Mouse (Mus musculus) 3134 (cell line): ENCODE results near the gene Abhd16b.
"Not testable (repeated sequence)": the region's sequence is repeated elsewhere in the genome, so short reads cannot be mapped to it uniquely, and the experiment has no call there.

Source experiments
- DNase-seq: peaks from one replicate; pipeline ENCODE4 v3.0.0-alpha.2; 2011; ENCODE audit warnings: low spot score; ENCODE audit not compliant: insufficient read length; ENCODE audit errors: extremely low read depth

Abhd16b gene

DNA sequence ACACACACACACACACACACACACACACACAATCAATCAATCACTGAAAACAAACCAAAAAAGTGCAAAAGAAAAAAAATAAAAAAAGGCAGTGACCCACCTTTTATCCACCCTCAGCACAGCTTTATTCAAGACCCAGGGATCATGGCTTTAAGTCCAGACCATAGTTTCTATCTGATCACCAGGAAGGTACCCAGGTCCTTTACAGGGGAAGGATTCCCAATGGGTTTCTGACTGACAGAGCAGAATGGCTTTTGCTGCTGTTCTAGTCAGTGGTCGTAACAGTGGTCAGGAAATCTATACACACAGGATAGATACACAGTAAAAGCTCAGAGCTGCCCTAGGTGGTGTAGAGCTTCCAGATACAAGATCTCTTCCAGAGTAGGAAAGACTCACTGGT lies 7.3 kb upstream of the Abhd16b start:
- DNase-seq, result no peak

DNA sequence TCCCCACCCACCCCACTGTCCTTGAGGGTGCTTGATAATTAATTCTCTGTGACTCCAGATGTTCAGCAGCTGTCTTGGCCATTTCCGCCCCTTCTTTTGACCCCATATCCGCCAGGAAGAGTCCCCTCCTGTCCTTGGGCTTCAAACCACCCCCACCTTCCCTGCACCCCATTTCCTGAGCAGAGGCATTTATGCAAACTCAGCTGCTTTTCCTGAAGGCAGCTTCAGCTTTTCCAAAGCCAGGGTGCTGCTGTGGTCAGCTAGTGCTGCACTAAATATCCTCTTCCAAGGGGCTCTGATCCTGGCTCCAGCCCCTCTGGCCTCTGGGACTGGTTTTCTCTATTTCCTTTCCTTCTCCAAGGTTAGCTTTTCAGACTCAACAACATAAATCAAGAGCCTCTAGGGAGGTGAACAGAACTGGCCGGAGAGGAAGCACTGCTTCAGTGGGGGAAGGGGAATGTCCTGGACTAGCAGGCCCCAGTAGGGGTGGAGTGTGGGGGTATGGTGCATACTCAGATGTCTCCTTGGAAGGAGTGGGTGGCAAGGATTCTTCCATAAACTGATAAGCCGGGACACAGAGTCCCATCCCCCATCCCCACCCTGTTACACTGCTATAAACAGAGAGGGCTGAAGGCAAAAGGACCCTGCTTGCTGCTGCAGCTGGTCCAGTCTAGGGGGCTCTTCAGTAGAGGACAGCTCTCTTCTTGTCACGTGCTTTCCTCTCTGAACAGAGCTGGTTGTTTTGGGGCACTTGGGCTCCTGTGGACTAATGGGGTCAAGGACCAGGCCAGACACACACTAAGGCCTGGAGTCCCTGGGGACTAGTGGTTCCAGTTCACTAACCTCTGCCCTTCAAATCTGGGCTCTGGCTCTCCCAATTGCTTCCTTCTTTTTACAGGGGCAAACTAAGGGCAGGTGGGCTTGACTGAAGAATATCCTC lies 5.4 kb upstream of the Abhd16b start:
- DNase-seq, result no peak

GRCm38 (mm10) chr2:181491432-181492205 lies 1.4 kb upstream of the Abhd16b start:
- DNase-seq, result no peak

DNA sequence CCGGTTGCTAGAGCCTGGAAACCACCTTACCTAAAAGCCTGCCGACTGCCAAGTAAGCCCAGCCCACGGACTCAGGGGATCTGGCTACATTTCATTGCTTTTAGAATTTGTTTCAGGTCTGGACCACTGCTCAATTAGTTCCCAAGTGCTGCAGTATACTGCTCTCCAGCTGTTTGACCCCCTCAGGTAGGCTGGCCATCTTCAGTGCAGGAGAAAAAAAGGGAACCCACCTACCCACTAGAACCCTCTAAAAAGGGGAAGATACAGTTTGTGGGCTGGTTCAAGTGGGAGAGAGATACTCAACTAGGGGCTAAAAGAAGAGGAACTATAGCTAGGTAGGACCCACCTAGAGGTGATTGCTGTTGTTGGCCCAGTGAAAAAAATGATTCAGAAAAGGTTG lies 800 bp upstream of the Abhd16b start:
- DNase-seq, result no peak

DNA sequence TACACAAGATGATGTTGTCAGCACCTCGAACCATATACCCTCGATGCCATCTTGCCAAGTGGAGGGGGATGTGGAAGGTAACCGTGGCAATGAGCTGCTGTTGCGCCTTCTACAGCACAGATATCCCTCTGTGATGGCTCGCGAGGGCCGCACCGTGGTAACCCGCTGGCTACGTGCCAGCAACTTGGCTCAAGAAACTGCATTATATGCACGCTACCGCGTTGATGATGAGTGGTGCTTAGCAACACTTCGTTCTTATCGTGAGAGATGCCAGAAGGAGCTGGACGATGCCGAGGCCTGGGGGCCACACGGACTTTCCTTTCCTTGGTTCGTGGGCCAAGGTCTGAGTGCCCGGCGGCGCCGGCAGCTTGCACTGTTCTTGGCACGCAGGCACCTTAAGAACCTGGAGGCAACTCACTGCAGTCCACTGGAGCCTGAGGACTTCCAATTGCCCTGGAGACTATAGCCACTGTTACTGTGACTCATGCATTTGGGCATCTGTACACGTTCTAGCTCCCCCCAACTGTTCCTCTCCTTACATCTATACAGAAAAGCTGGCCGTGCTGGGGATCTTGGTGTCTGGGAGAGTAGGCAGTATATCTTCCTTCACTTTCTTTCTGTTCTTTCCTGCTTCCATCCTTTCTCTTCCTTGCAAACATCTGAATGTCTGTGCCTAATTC lies 1.4 kb downstream of the Abhd16b start:
- DNase-seq, result peak; percentile 75

GRCm38 (mm10) chr2:181495845-181496244 lies 2.8 kb downstream of the Abhd16b start:
- not testable (repeated sequence) for DNase-seq

- no peak for DNase-seq
Observed at GRCm38 (mm10) chr2:181496281-181496680, 3.3 kb downstream of the Abhd16b start.

DNA sequence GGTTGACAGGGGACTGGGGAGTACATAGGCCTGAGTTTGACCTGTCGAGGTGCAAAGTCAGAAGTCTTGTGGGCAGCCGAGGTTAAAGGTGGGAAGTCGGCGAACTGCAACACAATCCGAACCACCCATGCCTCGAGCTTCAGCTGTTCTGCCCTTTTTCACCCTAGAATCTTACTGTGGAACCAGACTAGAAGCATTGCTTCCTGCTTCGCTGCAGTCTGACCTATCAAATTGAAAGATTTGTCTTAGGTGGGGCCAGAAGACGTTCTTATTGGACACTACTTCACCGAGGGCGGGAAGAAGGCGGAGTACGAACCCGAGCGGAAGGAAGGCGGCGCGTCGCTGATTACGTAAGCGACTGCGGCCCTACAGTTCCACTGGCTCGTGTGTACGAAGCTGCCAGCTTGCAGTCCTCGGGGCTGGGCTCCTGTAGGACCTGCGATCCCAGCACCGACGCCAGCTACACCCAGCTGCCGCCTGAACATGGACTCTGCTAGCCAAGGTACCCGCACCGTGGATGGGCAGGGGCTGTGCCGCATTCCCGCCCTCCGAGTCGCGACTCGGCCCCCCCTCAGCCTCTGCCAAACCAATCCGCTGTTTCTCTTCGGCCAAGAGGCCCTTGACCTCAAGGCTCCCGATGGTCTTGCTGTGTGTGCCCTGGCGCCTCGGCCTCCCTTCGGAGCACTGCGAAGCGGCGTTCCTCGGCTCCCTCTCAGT lies 4.0 kb downstream of the Abhd16b start, which contains the start of gene Tpd52l2:
TSS of gene Tpd52l2 (plus strand) at position 312 of the 717 bp plus-strand sequence.
- DNase-seq, result peak; percentile 98

- no peak for DNase-seq
Observed at GRCm38 (mm10) chr2:181497548-181497875, 4.5 kb downstream of the Abhd16b start.

GRCm38 (mm10) chr2:181498644-181499043 lies 5.6 kb downstream of the Abhd16b start:
- no peak for DNase-seq

DNA sequence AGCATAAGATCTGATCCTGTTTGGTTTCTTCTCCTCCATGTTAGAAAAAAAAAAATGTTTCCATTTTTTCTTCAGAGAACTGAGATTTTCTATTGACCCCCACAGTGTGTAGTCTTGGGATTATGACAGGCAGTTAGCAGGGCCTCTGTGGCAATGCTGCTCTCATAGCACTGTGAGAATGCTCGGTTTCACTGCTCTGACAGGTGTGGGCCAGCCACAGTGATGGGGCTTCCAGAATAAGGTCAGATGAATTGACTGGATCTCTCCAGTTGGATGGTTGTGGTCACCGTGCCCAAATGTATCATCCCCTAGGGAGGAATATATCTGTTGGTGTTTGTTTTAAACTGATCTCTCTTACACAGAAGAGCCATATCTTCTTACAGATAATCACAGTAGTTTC lies 16.2 kb downstream of the Abhd16b start:
- no peak for DNase-seq

- no peak for DNase-seq
Observed at GRCm38 (mm10) chr2:181511231-181511630, 18.2 kb downstream of the Abhd16b start.

DNA sequence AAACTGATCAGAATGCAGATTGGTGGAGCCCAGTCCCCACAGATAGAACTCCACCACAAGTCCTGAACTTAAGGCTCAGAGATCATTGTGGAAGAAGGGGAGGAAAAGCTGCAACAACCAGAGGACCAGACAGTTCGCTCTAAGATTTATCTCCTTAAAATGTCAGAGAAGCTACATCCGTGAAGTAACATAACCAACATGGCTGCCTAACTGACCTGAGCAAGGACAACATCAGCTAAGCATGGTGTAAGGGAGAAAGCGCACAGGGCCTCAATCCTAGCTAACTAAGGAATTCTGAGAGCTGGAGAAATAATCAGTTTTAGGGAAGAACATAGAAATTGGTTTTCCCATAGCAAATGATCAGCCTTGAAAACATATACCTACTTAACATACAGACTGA lies 26.2 kb downstream of the Abhd16b start:
- no peak for DNase-seq

GRCm38 (mm10) chr2:181520118-181520935 lies 27.3 kb downstream of the Abhd16b start, which contains the start of gene Dnajc5:
Gene Dnajc5 (plus strand): TSS chr2:181520485.
- DNase-seq, result peak; percentile 98

GRCm38 (mm10) chr2:181520936-181521227 lies 27.9 kb downstream of the Abhd16b start:
- DNase-seq, result no peak

- no peak for DNase-seq
Observed at GRCm38 (mm10) chr2:181521491-181521890, 28.5 kb downstream of the Abhd16b start.

DNA sequence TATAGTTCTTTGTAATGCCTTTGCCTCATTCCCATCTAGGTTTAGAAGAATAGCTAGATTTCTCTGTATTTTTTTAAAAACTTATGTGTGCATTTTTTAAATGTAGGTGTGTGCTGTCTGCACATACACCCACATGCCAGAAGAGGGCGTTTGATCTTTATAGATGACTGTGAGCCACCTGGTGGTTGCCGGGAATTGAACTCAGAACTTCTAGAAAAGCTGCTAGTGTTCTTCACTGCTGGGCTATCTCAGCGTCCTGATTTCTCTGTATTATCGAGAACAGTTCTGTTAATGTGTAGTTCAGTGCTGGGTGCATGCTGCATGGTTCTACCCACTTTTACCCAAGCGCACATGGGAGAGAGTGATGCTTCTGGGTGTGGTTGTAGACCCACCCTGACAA lies 29.8 kb downstream of the Abhd16b start:
- no peak for DNase-seq

DNA sequence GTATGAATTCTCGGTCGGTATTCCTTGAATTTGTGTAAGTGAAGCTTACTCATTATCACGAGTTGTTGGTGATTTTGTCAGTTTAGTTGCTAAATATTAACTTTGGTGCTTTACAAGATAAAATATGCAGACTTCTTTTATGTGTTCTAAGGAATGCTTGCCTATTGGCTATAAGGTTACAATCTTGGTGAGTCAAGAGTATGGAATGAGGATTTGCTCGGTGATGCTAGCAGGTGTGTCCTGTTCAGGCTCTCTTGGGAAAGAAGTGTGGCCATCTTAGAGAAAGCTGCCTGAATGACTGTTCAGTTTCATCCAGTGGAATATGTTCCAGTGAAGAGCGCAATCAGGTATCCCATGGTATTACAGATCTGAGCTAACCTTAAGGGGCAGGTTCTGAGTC lies 32.5 kb downstream of the Abhd16b start:
- DNase-seq, result no peak

DNA sequence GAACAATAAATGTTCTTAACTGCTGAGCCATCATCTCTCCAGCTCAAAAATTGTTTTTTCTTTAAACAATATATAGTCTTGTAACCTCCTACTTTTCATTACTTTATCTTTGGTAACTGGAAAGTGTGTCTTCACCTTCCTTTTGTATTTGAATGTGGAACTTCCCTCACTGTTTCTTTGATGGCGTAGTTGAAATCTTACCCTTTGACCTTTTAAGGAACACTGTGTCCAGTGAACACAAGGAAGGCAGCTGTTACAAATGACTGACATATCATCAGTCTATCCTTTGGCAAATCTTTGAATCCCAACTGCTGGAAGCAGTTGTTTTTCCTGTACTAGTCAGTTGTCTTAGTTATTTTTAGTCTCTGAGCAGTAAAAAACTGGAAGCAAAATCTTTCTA lies 36.1 kb downstream of the Abhd16b start:
- DNase-seq, result no peak

- DNase-seq, result no peak
Observed at GRCm38 (mm10) chr2:181532589-181532988, 39.6 kb downstream of the Abhd16b start.
